Mouse (Mus musculus) neural tube, embryonic 13.5 days (tissue): ENCODE measurements at regions not wholly inside any gene's neighbourhood (a gene's known extent, or its start where the extent isn't known, plus 50 kb on each side); places are given as distances from the start of the nearest gene placed in this dataset.
A peak's percentile ranks its signal among the peaks of the same experiment; 100 is the strongest.

Experiments
- ATAC-seq: fragments of 200-750 bp; cut with Nextera tagmentation; 2 replicates; pipeline ENCODE4 v1.8.0; 2017; ENCODE audit warnings: low read depth, mild to moderate bottlenecking, moderate TSS enrichment, moderate library complexity
- H3K27ac ChIP-seq: fragments of 300-500 bp; sonication (generic); replicated peaks from 2 replicates; pipeline ENCODE4 v1.5.1; 2015; ENCODE audit warnings: moderate library complexity, mild to moderate bottlenecking, inconsistent platforms
- H3K27me3 ChIP-seq: fragments of 300-500 bp; sonication (generic); 2 replicates; pipeline ENCODE4 v1.6.1; 2015; ENCODE audit warnings: mild to moderate bottlenecking, inconsistent platforms
- H3K36me3 ChIP-seq: fragments of 300-500 bp; sonication (generic); 2 replicates; pipeline ENCODE4 v1.6.1; 2015; ENCODE audit warnings: mild to moderate bottlenecking, inconsistent platforms
- H3K4me1 ChIP-seq: fragments of 300-500 bp; sonication (generic); replicated peaks from 2 replicates; pipeline ENCODE4 v1.6.1; 2015; ENCODE audit warnings: inconsistent platforms
- H3K4me2 ChIP-seq: fragments of 300-500 bp; sonication (generic); 2 replicates; pipeline ENCODE4 v1.6.1; 2015; ENCODE audit warnings: inconsistent platforms, mild to moderate bottlenecking, moderate library complexity
- H3K4me3 ChIP-seq: fragments of 300-500 bp; sonication (generic); 2 replicates; pipeline ENCODE4 v1.5.1; 2015; ENCODE audit warnings: mild to moderate bottlenecking, inconsistent platforms
- H3K9ac ChIP-seq: fragments of 300-500 bp; sonication (generic); 2 replicates; pipeline ENCODE4 v1.6.1; 2015; ENCODE audit warnings: moderate library complexity, mild to moderate bottlenecking, inconsistent platforms
- H3K9me3 ChIP-seq: fragments of 300-500 bp; sonication (generic); 2 replicates; pipeline ENCODE4 v1.6.1; 2016; ENCODE audit warnings: inconsistent platforms
- WGBS: fragments of 180-500 bp; shearing (Covaris S2); methylation state at CpG from one replicate; pipeline ENCODE4 v1.1.7; 2015; 5-methylcytosine and 5-hydroxymethylcytosine counted together

DNA sequence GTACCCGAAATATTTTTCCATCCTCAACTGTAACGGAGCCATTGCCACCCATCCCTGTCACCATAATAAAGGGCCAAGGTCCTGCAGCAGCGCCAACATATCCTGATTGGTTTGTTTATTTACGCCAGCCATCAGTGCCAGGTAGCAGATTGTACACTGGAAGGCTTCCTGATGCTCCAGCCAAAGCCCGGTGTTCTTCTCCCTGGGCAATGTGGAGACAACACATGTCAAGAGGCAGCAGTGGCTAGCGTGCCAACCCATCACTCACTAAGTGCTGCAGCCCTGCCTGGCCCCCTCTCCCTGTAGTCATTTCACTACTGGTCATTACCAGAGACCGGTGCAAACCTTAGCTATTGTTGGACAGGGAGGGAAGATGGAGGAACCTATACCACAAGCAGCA, 393.8 kb upstream of the Hnrnpa3 start:
- peaks cover 45% of the 10 kb centered on the region for H3K4me1 ChIP-seq
- H3K9me3 ChIP-seq = no peaks in the 10 kb centered on the region
- H3K4me2 ChIP-seq = no peak overlapping the region
- ATAC-seq = no peak
- peak overlapping the region; percentile 80 for H3K27ac ChIP-seq
- no peaks in the 10 kb centered on the region for H3K36me3 ChIP-seq
- H3K9ac ChIP-seq = no peak overlapping the region
- H3K4me3 ChIP-seq = no peak overlapping the region
- 61% methylated on average over 7 of the region's 7 CpGs for WGBS
- no peaks in the 10 kb centered on the region for H3K27me3 ChIP-seq

DNA sequence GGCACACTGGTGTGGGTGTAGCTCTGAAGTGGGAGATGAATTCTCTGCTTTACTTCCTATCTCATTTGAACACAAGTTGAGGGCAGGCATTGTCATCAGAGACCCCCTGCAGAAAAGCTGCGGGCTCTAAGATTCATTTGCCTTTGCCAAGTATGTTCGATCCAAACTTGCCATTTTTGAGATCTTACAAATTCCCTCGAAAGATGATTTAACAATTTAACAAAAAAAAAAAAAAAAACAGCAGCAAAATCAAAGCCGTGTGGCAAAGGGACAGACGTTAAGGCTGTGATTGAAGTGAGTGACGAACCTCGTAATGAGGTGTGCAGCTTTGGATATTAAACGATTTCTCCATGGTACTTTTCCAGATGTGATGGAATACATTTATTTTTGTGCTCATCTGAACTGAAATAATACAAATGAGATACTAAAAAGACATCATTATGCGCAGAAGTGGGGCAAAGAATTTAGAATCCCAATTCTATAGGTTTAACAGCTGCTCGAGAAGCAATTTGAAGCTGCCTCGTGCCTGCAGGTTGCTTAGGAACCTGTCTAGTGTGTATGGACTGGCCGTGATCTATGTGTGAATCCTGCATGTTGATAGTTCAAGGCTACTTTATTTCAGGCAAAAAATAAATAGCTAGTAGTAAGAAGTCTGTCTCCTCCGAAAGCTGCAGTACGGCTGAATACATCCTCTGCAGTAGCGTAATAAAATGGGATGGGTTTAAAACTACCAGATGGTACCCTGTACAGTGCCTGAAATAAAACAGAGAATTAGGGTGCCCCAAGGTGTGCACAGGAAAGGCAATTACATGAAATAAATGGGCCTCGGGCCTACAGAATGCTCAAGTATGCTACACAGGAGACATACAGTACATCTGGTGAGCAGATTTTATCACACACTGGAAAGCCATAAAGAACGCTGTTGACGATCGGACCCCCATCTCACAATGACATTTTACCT, 393.0 kb upstream of the Hnrnpa3 start:
- peaks cover 46% of the 10 kb centered on the region for H3K4me1 ChIP-seq
- no peaks in the 10 kb centered on the region for H3K36me3 ChIP-seq
- H3K27ac ChIP-seq = peak overlapping the region; percentile 80
- no peak overlapping the region for H3K4me3 ChIP-seq
- ATAC-seq = peak; percentile 81
- no peaks in the 10 kb centered on the region for H3K27me3 ChIP-seq
- WGBS = 49% methylated on average over 19 of the region's 19 CpGs
- H3K9me3 ChIP-seq = no peaks in the 10 kb centered on the region
- no peak overlapping the region for H3K9ac ChIP-seq
- H3K4me2 ChIP-seq = no peak overlapping the region

DNA sequence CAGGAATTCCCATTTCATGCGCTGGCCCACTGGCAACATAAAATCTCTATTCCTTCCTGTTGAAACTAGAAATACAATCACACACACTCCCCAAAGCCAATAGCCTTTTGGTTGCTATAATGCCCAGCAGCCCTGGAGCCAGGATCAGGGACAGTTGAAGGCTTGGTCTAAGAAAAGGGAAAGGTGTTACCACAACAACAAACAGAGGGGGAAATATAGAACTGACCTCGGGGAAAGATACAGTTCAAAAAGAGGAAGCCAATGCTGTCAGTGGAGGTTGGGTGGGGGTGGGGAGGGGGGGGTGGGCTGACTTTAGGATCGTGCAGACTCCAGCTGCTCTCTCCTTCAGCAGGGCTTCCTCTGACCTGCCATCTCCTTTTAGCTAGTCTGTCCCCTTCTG, 391.1 kb upstream of the Hnrnpa3 start:
- Histone ChIP-seq H3K9me3 (no peaks in the 10 kb centered on the region), H3K27ac (no peak overlapping the region), H3K4me3 (no peak overlapping the region), H3K4me2 (no peak overlapping the region), H3K9ac (no peak overlapping the region), H3K27me3 (no peaks in the 10 kb centered on the region; the same call in 1 of the 2 replicates), H3K4me1 (peaks cover 46% of the 10 kb centered on the region), H3K36me3 (no peaks in the 10 kb centered on the region)
- no peak for ATAC-seq
- 75% methylated on average over 3 of the region's 3 CpGs for WGBS

DNA sequence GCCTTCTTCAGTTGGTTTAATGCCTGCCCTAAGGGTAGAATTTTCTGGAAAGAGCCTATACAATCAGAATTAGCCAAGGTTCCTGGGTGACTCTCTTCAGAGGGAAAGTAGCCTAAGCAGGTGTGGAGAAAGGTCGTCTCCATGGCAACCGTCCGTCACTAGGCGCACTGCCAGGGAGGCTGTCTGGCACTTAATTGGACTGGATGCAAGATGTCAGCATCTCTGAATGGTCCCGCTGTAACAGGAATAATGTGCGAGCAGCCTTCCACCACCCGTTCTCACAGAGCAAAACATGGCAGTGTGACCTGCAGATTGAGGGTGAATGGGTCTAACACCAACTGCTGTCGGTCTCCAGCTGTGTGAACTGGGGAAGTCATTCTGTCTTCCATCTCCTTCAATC, 389.6 kb upstream of the Hnrnpa3 start:
- H3K9ac ChIP-seq = no peak overlapping the region

DNA sequence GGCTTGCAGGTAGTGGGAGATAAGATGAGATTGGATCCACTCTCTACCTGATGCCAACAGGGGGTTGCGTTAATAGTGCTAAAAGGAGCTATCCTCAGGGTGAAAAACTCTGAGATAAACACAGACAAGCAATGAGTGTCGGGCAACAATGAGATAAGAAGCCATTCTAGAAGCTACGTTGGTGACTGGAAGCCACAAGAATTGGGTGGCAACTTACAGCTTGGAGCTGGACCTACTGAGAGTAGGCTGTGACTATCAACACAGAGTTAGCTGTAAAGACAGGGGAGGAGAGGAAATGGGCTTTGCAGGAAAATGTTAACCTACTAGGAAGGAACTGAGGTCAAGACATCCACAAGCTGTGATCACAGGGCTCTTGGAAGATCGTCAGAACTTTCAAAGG, 388.9 kb upstream of the Hnrnpa3 start:
- peak overlapping the region; percentile 59; the same call in 1 of the 2 replicates for H3K27ac ChIP-seq
- no peaks in the 10 kb centered on the region for H3K9me3 ChIP-seq
- H3K4me2 ChIP-seq = no peak overlapping the region
- H3K27me3 ChIP-seq = no peaks in the 10 kb centered on the region; the same call in 1 of the 2 replicates
- no peak overlapping the region for H3K9ac ChIP-seq
- no peak for ATAC-seq
- no peaks in the 10 kb centered on the region for H3K36me3 ChIP-seq
- H3K4me3 ChIP-seq = no peak overlapping the region
- peaks cover 40% of the 10 kb centered on the region for H3K4me1 ChIP-seq
- WGBS = 83% methylated on average over 4 of the region's 4 CpGs

More for the DNA sequence above, 389.6 kb upstream of the Hnrnpa3 start:
- ATAC-seq = peak; percentile 47; the same call in 1 of the 2 replicates
- no peak overlapping the region for H3K4me2 ChIP-seq
- peak overlapping the region; percentile 59; the same call in 1 of the 2 replicates for H3K27ac ChIP-seq
- peaks cover 46% of the 10 kb centered on the region for H3K4me1 ChIP-seq
- no peak overlapping the region for H3K4me3 ChIP-seq
- no peaks in the 10 kb centered on the region; the same call in 1 of the 2 replicates for H3K27me3 ChIP-seq
- WGBS = 32% methylated on average over 8 of the region's 8 CpGs
- H3K9me3 ChIP-seq = no peaks in the 10 kb centered on the region
- H3K36me3 ChIP-seq = no peaks in the 10 kb centered on the region

DNA sequence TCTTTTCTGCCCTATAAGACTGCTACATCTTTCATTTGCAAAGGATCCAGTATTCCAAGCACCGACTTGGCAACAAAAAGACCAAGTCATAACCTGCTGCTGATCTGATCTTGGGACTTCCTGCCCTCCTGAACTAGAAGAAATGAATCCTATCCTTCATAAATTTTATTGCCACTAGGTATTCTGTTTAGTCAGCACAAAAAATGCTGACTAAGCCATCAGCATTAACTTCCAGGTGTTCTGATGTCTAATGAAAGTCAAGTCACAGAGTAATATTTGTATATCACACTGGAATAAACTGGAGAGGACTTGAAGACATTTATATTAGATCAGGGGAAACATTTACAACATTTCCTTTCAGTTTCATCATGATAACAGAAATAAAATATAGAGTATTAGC, 371.2 kb upstream of the Hnrnpa3 start:
- Histone ChIP-seq H3K4me1 (peaks cover 13% of the 10 kb centered on the region), H3K27ac (no peak overlapping the region), H3K27me3 (no peaks in the 10 kb centered on the region), H3K9ac (no peak overlapping the region), H3K4me2 (no peak overlapping the region), H3K4me3 (no peak overlapping the region), H3K36me3 (no peaks in the 10 kb centered on the region), H3K9me3 (no peaks in the 10 kb centered on the region)
- ATAC-seq = no peak
- WGBS = 83% methylated on average over 1 of the region's 1 CpGs

DNA sequence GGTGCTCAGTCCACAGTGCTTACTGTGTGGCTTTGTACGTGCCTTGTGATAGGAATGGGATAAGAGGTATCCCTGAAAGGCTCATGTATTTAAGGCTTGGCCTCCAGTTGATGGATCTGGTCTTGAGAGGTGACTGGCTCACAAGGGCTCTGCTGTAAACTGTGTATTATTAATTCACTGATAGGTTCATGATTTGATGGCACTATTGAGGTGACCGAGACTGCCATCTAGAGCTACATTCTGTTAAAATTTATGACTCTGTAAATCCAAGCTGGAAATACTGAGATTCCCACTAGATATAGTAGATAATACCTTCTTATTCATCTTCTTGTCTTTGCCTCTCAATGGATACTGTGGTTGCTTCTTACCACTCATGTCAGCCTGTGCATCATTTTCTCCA, 367.4 kb upstream of the Hnrnpa3 start:
- Histone ChIP-seq H3K4me3 (no peak overlapping the region), H3K4me2 (no peak overlapping the region), H3K36me3 (no peaks in the 10 kb centered on the region), H3K27ac (no peak overlapping the region), H3K9ac (no peak overlapping the region), H3K27me3 (no peaks in the 10 kb centered on the region), H3K9me3 (no peaks in the 10 kb centered on the region), H3K4me1 (peaks cover 13% of the 10 kb centered on the region)
- 66% methylated on average over 2 of the region's 2 CpGs for WGBS
- no peak for ATAC-seq

DNA sequence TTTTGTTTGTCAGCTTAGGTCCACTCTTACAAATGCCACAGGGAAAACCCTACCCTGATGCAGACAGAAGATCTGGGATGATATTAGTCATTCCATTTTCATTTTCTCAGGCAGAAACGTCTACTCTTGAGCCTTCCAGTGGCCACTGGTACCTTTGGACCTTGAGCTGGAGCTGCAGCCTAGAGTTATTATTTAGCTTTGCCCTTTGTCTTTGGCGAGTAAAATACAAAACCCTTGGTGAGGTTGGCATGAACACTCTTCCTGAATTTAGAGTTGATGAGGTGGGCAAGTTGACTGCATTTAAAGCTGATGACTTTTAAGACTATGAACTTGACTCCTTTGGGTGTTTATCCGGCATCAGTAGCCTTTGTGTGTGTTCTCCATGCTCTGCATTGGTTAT, 352.2 kb upstream of the Hnrnpa3 start:
- Histone ChIP-seq H3K36me3 (no peaks in the 10 kb centered on the region), H3K4me2 (no peak overlapping the region), H3K9ac (no peak overlapping the region), H3K4me3 (no peak overlapping the region), H3K9me3 (no peaks in the 10 kb centered on the region), H3K4me1 (peaks cover 6% of the 10 kb centered on the region), H3K27ac (no peak overlapping the region), H3K27me3 (no peaks in the 10 kb centered on the region)
- 81% methylated on average over 3 of the region's 3 CpGs for WGBS
- ATAC-seq = no peak

DNA sequence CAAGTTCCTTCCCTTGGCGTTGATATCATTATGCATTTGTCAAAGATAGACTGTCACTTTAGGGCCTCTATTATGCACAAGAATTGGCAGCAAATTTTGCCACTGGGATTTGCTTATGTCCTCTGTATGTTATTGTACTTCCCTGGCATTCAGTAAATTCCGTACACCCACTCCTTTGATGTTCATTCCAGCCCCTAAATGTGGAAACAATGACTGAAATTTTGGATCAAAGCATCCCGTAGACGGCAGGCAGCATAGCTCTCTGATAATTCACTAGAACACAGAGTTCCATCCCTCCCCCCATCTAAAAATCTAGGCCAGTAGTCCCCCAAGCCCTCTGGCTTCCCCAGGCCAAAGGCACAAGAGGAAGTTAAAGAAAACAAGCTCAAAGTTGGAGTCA, 347.9 kb upstream of the Hnrnpa3 start:
- peaks cover 24% of the 10 kb centered on the region for H3K4me1 ChIP-seq
- ATAC-seq = no peak
- H3K4me3 ChIP-seq = no peak overlapping the region
- no peak overlapping the region for H3K27ac ChIP-seq
- no peak overlapping the region for H3K4me2 ChIP-seq
- no peaks in the 10 kb centered on the region for H3K9me3 ChIP-seq
- H3K36me3 ChIP-seq = no peaks in the 10 kb centered on the region
- peaks cover 11% of the 10 kb centered on the region for H3K27me3 ChIP-seq
- WGBS = 31% methylated on average over 4 of the region's 4 CpGs
- no peak overlapping the region for H3K9ac ChIP-seq

DNA sequence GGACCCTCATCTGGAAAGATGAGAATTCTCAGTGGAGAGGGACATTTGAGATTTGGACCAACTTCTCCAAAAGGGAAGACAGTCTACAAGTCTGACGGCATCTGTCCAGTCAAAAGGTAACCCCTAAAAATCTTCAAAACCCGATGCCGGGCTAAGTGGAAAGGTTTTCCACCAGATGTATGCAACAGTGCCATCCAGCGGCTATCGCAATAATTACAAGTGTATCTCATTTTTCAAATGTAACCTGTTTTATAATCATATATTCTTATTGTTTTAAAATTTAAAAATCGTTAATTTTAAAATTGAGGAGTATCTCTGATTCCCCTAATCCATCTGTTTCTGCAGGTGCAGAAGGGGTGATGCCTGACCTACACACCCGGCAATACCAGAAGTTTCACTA, 346.8 kb upstream of the Hnrnpa3 start:
- no peak overlapping the region for H3K27ac ChIP-seq
- WGBS = 15% methylated on average over 7 of the region's 7 CpGs
- no peak for ATAC-seq
- H3K9ac ChIP-seq = no peak overlapping the region
- H3K4me3 ChIP-seq = no peak overlapping the region
- H3K36me3 ChIP-seq = no peaks in the 10 kb centered on the region
- H3K9me3 ChIP-seq = no peaks in the 10 kb centered on the region
- H3K4me2 ChIP-seq = 0 out of 2 replicates have a peak overlapping the region, but pooled peaks have one; percentile 16
- peaks cover 11% of the 10 kb centered on the region for H3K27me3 ChIP-seq
- H3K4me1 ChIP-seq = peaks cover 30% of the 10 kb centered on the region

DNA sequence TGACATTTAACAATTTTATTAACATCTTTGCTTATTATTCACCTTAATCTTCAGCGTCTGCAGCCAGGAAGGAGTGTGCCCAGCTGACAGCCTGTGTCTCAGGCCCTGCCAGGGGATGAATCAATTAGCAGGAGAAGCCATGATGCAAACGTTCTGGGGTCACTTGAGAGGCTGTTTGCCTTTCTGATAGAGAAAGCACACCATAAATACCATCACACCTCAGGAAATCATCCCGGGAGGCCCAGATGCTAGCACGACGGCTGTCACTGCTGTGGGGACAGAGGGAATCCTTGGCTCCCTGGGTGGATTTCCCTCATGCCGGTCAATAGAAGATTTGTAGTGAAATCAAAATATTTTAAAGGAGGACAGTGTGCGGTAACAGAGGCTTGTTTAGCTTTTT, 343.7 kb upstream of the Hnrnpa3 start:
- H3K27ac ChIP-seq = peak overlapping the region; percentile 64

DNA sequence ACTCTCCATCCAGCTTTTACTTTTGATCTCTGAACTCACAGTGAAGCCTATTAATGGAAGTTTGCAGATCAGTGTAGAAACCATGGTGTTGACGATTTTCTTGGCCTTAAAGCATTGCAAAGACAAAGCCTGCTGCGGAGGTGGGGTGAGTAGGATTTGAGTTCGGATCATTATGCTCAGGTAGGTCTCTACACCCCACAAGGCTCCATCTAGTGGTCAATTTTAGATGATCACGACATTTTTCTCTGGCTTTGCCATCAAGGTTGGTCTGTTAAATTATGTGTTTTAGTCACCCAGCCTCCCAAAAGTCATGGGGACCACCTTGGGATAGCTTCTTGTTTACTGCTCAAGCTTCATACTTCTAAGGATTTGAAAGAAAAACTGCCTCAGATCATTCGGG, 340.9 kb upstream of the Hnrnpa3 start:
- Histone ChIP-seq H3K27me3 (peaks cover 7% of the 10 kb centered on the region), H3K4me3 (no peak overlapping the region), H3K4me1 (peaks cover 26% of the 10 kb centered on the region), H3K9me3 (no peaks in the 10 kb centered on the region), H3K36me3 (no peaks in the 10 kb centered on the region), H3K27ac (no peak overlapping the region), H3K4me2 (no peak overlapping the region), H3K9ac (no peak overlapping the region)
- WGBS = 55% methylated on average over 5 of the region's 5 CpGs
- no peak for ATAC-seq

More for the DNA sequence above, 343.7 kb upstream of the Hnrnpa3 start:
- Histone ChIP-seq H3K4me3 (no peak overlapping the region), H3K36me3 (no peaks in the 10 kb centered on the region), H3K9ac (no peak overlapping the region), H3K9me3 (no peaks in the 10 kb centered on the region), H3K27me3 (peaks cover 11% of the 10 kb centered on the region), H3K4me2 (no peak overlapping the region), H3K4me1 (peaks cover 37% of the 10 kb centered on the region)
- WGBS = 20% methylated on average over 7 of the region's 7 CpGs
- no peak for ATAC-seq
